Mouse (Mus musculus) embryo, embryonic 11 days (tissue): Measurements from ENCODE around the gene Olfr781.
"Not testable (repeated sequence)": the region's sequence is repeated elsewhere in the genome, so short reads cannot be mapped to it uniquely, and the experiment has no call there.

Source experiments
- DNase-seq: peaks from one replicate; pipeline ENCODE4 v3.0.0-alpha.2; 2015

Olfr781 gene

DNA sequence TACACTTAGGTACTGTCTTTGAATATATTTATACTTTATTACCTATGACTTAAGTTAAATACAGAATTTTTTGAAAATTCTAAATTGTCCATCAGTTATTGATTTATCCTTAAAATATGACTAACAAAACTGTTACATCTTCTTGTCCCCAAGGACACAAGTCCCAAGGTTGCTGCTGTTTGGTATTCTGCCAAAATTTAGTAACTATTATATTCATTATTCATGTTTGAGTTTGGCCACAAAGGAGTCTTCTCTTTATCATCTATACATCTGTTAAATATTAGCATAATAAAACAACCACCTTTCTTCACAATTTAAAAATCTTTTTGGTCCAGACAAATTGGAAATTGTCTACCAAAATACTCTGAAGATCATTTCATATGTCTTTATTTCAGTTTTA lies at the start of gene Olfr781:
Olfr781 (plus strand) TSS at position 301 of the 400 bp plus-strand sequence.
- no peak for DNase-seq

DNA sequence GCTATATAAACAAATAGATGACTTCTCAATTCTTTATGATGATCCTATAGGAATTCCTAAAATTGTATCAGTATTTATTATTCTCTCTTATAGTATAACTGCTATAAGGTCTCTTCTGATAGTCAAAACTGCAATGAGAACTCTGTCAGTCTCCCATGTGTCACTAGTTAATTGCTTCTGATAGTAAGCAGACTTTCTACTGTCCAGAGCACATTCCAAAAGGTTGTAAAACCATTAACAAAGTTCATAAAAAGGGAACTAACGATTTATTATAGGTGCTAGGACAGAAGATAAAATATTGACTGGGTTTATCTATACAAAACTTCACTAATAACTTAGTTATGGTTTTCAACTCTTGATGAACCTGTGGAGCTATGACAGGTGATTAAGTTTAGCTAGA lies 15.7 kb upstream of the Olfr781 start:
- not testable (repeated sequence) for DNase-seq

DNA sequence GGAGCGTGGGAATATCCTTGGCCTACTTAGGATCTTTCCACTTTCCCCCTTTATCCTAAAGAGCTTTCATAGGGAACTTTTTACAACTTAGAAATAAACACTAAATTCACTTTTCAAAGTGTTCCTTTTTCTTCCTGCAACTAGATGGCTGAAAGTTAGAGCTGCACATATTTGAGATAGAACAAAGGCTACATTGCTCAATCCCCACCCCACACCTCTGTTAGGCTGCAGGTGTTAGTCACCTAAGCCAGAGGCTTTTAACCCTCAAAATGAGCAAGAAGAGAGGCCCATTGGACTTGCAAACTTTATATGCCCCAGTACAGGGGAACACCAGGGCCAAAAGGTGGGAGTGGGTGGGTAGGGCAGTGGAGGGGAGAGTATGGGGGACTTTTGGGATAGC lies 15.1 kb upstream of the Olfr781 start:
- not testable (repeated sequence) for DNase-seq

DNA sequence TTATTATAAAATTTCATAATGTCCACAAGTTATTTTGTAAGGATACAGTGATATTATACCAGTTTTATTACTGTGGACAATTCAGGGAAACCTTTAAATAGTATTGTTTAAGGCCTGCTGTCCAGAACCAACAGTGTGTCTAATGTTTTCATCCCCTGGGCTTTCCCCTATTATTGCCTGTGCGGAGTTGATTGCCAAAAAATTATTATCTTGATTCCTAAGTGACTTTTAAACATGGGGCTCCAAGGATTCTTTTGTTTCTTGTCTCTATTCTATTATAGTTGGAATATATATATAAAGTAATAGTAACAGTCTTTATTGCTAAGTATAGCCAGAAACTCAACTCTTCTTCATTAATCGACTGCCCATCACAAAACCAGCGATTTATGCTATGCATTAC lies 10.8 kb upstream of the Olfr781 start, which contains the start of gene Olfr780:
Olfr780 (plus strand) TSS at position 301 of the 400 bp plus-strand sequence.
- no peak for DNase-seq

DNA sequence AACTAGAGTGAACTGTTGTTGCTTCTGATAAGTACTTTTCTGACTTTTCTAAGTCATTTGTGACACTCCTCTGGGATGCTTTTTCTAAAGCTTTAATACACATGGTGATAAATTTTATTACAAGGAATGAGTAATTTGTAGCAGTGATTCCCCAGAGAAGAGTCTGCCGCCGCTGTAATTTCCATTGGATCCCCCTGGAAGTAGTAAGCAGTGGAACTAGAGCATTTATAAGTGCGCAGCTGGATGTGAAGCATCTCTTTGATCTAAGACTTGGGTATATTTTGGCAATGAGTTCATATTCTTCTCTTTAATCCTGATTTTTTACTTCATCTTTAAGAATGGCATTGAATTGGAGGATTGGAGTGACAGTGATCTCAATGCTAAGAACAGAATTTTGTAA lies 19.9 kb downstream of the Olfr781 start, which contains the start of gene Olfr782:
Olfr782 (plus strand) TSS at position 301 of the 400 bp plus-strand sequence.
- DNase-seq: no peak

DNA sequence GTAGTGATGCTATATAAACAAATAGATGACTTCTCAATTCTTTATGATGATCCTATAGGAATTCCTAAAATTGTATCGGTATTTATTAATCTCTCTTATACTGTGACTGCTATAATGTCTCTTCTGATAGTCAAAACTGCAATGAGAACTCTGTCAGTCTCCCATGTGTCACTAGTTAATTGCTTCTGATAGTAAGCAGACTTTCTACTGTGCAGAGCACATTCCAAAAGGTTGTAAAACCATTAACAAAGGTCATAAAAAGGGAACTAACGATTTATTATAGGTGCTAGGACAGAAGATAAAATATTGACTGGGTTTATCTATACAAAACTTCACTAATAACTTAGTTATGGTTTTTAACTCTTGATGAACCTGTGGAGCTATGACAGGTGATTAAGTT lies 23.8 kb downstream of the Olfr781 start:
- DNase-seq: not testable (repeated sequence)

DNA sequence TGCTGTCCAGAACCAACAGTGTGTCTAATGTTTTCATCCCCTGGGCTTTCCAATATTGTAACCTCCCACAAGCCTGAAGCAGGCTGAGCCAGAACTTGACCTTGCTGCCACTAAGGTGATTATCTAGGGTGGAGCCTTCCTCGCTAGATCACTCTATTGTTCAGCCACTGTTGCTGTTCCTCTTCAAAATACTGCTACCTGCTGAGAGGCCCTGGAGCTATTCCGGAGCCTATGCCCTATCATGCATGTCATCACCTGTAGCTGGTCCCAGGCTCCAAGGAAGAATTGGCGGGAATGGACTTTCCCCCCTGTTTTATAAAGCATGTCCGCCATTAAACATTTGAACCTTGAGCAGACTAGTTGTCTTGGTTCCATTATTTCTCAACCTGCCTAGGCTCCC lies 27.8 kb downstream of the Olfr781 start:
- not testable (repeated sequence) for DNase-seq

DNA sequence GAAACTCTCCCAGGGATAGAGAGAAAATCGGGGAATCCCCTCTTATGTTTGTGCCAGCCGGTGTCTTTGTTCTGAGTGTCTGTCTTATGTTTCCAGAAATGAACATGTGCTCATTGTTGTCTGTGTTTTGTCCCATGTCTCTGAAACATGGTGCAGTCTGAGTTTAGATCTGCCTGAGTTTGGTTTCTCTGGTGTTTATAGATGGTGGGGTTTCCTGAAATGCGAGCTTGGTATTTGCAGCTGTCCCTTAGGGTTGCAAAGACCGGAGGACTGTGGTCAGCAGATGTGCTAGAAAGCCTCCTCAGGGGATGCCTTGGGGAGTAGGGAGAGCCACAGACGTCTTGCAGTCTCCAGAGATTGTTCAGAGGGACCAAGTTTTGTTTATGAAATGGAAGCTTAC lies 28.7 kb downstream of the Olfr781 start:
- DNase-seq: no peak

DNA sequence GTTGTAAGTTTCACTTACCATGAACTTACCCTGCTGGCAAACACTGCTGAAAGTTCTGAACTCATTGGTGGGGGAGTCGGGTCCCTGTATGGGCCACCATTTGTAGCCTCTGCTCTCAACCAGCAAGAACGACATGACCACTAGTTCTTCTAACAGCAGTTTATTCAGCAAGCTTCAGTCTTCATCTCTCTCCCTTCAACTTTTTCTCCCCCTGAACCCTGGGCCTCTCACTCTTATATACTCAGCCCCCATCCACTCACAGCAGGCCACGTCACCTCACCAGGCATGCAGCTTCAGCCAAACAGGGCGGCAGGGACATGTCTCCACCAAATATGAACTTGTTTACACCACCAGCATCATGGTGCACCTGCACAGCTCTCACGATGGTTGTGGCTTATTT lies 45.4 kb downstream of the Olfr781 start:
- not testable (repeated sequence) for DNase-seq
